Mouse (Mus musculus) heart, postnatal 36 days (tissue): ENCODE measurements around the gene Tex35. TPM values are rescaled to one million over a fixed set of nuclear protein-coding genes. Genes with fewer than 3 reads are reported as not detected.

Experiments
- DNase-seq, 2 experiments: peaks; one replicate each; pipeline ENCODE4 v3.0.0; 2021 to 2022
- intact Hi-C: fragments of 180-260 bp; cut with DNase I; formaldehyde crosslinking; loops from one replicate; pipeline ENCODE4 v1.15.1; 2025
- total RNA-seq, 2 experiments: library from RNA; stranded (reverse); gene quantifications; 2 replicates each; pipeline ENCODE4 v1.2.3; 2021

Tex35 gene
- total RNA-seq, 2 experiments from 2014 or later, result not detected

DNA sequence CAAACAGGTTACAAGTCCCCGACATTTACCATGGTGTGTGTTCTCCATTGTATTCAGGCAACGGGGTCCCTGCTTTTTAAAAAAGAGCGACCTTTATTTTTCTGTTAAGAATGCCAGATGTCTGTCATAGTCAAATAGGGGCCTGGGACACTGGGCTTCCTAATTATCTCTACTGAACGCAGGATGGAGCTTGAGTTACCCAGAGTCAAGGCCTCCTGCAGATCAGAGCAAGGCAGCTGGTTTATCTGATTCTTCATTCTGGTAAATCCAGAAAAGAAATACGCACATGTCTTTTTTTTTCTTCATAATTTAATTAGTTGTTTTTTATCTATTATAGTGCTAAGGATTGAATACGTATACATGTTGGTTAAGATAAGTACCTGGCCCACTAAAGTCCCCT is 52.6 kb downstream of the Tex35 start:
- intact Hi-C loops, result no loop called here
- DNase-seq, result no peak

DNA sequence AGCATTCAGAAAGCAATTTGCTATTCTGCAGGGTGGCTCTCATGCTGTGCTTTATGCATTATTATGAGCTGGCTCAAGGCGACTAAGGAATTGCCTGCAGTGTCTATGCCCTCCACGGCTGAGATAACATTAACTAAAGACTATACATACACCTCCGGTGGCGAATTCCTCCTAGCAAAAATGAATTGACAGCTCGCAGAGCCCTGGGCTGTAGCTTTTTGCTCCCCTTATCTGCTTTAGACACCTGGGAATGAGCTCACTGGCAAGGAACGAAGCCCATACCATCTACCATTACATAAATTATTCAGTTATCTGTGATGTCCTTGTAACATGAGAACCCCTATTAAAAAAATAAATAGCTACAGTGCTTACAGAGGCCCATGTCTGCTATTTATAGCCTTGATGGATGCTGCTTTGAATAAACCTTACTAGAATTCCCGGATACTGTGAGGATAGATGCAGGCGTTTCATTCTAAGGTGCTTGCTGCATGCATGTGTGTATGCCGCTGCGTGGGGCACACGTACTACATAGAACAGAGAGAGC is 53.1 kb downstream of the Tex35 start:
- no peak for DNase-seq
- intact Hi-C loops, result no loop called here

- no peak for DNase-seq
- intact Hi-C loops, result no loop called here
These were observed 53.8 kb downstream of the Tex35 start for GRCm38 (mm10) chr1:157054659-157055058.

DNA sequence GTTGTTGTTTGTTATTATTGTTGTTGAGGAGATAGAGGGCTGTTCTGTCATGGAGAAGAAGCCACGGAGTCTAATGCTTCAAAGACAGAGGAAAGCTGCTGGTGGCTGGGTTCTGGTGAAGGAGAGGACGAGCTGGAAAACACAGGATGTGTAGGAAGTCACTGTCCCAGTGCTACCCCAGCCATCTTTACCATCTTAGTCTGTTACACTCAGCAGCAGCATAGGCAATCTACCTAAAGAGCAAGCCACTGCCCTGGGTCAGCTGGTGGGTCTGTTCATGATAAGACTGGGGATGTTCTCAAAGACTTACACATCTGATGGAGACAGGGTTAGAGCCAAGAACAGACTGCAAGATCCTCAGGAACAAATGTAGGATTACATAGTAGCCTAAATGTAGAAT is 58.6 kb downstream of the Tex35 start:
- DNase-seq, result no peak
- intact Hi-C loops, result no loop called here

Other genes with a start within 250 kb of the Tex35 start
- 10 to 100 TPM; 10.4 to 12.0 TPM for gene Ralgps2, start 169.1 kb downstream of the Tex35 start, total RNA-seq